Mouse (Mus musculus) left cerebral cortex, adult 8-10 months (tissue): ENCODE results near the gene Nelfcd. TPM values are rescaled to one million over a fixed set of nuclear protein-coding genes. Genes with fewer than 3 reads are reported as not detected.

ENCODE experiments used
- DNase-seq, 2 experiments: peaks; one replicate each; pipeline ENCODE4 v3.0.0; 2022; ENCODE audit warnings: low spot score in 2 of 2
- total RNA-seq, 4 experiments: library from RNA; stranded (reverse); gene quantifications; 2 replicates each; pipeline ENCODE4 v1.2.4; 2022

The Nelfcd gene
- total RNA-seq, 4 experiments from 2014 or later, result 50.1 to 55.5 (median 53.0) TPM

DNA sequence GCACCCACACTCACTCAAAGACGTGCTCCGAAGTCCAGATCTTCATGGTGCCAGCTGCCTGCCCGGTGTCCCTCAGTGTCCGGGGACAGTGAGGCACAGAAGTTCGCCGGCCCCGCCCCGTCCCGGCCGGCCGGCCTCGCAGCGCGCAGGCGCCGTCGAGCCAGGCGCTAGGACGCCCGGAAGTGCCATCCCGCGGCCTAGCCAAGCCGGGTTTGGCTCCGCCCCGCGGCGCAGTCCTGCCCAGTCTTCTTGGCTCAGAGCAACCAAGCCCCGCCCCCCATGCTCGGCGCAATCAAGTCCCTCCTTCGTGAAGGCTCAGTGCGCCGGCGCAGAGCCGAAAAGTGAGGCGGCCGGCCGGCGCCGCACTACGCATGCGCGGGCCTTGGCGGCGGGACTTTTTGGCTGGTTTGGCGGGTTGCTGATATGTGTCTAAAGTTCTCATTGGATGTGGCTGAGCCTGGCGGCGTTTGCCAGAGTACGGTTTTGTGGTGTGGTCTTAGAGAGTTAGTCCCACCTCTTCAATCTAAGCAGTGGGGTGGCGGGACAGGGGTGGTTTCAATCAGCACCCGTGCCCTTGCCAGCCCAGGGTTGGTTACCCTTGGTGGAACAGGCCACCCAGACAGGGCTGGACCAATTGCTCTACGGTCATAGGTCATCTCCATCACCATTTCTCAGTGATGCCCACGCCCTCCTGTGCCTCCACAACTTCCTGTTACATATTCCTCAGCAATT lies 57.4 kb downstream of the Nelfcd start, which contains the start of gene Prelid3b:
Prelid3b (minus strand) TSS at position 264 of the 732 bp plus-strand sequence.
- DNase-seq, result peak; percentile 94 to 99

DNA sequence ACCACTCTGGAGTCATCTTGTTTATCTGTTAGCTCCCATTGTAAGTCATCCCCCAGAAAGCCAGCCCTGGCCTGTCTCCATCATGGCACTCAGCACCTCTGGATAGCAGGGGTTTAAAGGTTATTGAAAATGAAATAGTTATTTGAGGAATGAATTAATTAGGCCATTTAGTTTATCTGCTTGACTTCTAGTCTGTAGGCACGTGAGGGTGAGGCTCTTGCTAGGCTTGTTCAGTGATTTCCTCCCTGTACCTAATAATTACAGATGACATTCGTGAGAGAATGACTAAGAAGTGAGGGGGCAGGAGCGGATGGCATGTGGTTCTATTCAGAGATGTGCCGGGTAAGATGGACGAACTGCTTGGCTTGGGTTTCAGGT lies 57.9 kb downstream of the Nelfcd start:
- DNase-seq, result no peak

Other genes starting within 250 kb of the Nelfcd start
- 1,000 to 10,000 TPM; 1,754 to 1,798 (median 1,783) TPM for gene Gnas, start 131.5 kb upstream of the Nelfcd start, total RNA-seq
- gene Gm20721, start 69.1 kb upstream of the Nelfcd start, total RNA-seq, result 1 to 10 TPM in 3 of 4 experiments, under 1 TPM in 1; 0.91 to 3.4 (median 1.6) TPM
- gene Ctsz, start 23.2 kb downstream of the Nelfcd start, total RNA-seq, result 100 to 1,000 TPM in 2 of 4 experiments, 10 to 100 TPM in 2; 46.1 to 188 (median 93.9) TPM
- under 1 TPM in 2 of 4 experiments, not detected in 2; 0.23 to 0.87 TPM for gene Tubb1, start 34.9 kb downstream of the Nelfcd start, total RNA-seq
- 100 to 1,000 TPM; 263 to 320 (median 287) TPM for gene Atp5e, start 48.3 kb downstream of the Nelfcd start, total RNA-seq
- 10 to 100 TPM; 48.1 to 58.5 (median 53.5) TPM for gene Prelid3b, start 57.3 kb downstream of the Nelfcd start, total RNA-seq
- gene Zfp831, start 227.7 kb downstream of the Nelfcd start, total RNA-seq, result 10 to 100 TPM; 13.3 to 17.1 (median 15.1) TPM